ENCODE assay signal across 20 mouse cellular contexts in genomic region chr5:5285876-5286275, GRCm38 (mm10).
A peak's percentile ranks its signal among the peaks of the same experiment; 100 is the strongest.
DNase-seq lines count a peak whose midpoint lies in the region; ATAC-seq lines count a peak whose summit lies in the region.
"Had no signal": no experiment of that assay in that cellular context is flagged by ENCODE, and none has a peak within 500 bp of the region (broad histone marks: within the 10 kb centered on the region; RNA-seq: fewer than 3 reads in every experiment).

No protein-coding gene starts in this region.

- peaks cover 20% of the 10 kb centered on the region for H3K4me1 ChIP-seq in heart, embryonic 10.5 days
- H3K4me1 ChIP-seq: megakaryocyte, embryonic 14.5 days had no signal

- no peaks in the 10 kb centered on the region for H3K36me3 ChIP-seq in heart, embryonic 10.5 days
- H3K36me3 ChIP-seq: embryonic facial prominence, embryonic 12.5 days had no signal

- no peak overlapping the region for H3K4me3 ChIP-seq in heart, embryonic 10.5 days
- H3K4me3 ChIP-seq: embryonic facial prominence, embryonic 12.5 days; erythroblast, embryonic 14.5 days; megakaryocyte, embryonic 14.5 days had no signal

- no peaks in the 10 kb centered on the region for H3K9me3 ChIP-seq in heart, embryonic 10.5 days
- H3K9me3 ChIP-seq: embryonic facial prominence, embryonic 12.5 days; megakaryocyte, embryonic 14.5 days had no signal

- no peaks in the 10 kb centered on the region for H3K27me3 ChIP-seq in heart, embryonic 10.5 days (ENCODE audit: insufficient read depth, poor library complexity, severe bottlenecking)
- H3K27me3 ChIP-seq: embryonic facial prominence, embryonic 12.5 days; megakaryocyte, embryonic 14.5 days had no signal

- peak; percentile 38 for DNase-seq in adrenal gland, adult 2 months
- DNase-seq in adrenal gland, adult 18-20 months (ENCODE audit: low spot score in 2 of 2): no peak
- peak; percentile 47 for DNase-seq in lung, postnatal 36 days
- no peak for DNase-seq in lung, postnatal 10 days
- no peak for DNase-seq in thymus, postnatal 36 days
- DNase-seq in thymus, postnatal 10 days (ENCODE audit: low spot score in 2 of 2): no peak
- no peak for DNase-seq in heart, embryonic 10.5 days (ENCODE audit: low spot score)
- DNase-seq: cerebellum, adult 9-10 months; gastrocnemius, postnatal 14 days; kidney, adult 8-10 months; lung, adult 2 months; right cerebral cortex, adult 18-20 months; thymus, postnatal 4 days had no signal

- H3K27ac ChIP-seq in heart, embryonic 10.5 days: no peak overlapping the region
- H3K27ac ChIP-seq: embryonic facial prominence, embryonic 12.5 days had no signal

- WGBS in heart, embryonic 10.5 days: 67% methylated on average over 3 of the region's 3 CpGs

- ATAC-seq in megakaryocyte, adult 5-6 weeks (ENCODE audit: poor library complexity, severe bottlenecking): peak; percentile 54
- ATAC-seq: forebrain, embryonic 14.5 days; hindbrain, embryonic 16.5 days; midbrain, embryonic 16.5 days had no signal

Comparison
In these comparisons a context has a peak if more than half of its experiments do, and no peak if none do; other contexts are left out.
1. DNase-seq: peak in adrenal gland, adult 2 months (single experiment) and lung, postnatal 36 days (single experiment); none in adrenal gland, adult 18-20 months (0 of 2), lung, postnatal 10 days (single experiment), thymus, postnatal 36 days (0 of 2), thymus, postnatal 10 days (0 of 2) and heart, embryonic 10.5 days (single experiment).